Mouse (Mus musculus): ENCODE measurements around the gene Scnn1a.

DNA sequence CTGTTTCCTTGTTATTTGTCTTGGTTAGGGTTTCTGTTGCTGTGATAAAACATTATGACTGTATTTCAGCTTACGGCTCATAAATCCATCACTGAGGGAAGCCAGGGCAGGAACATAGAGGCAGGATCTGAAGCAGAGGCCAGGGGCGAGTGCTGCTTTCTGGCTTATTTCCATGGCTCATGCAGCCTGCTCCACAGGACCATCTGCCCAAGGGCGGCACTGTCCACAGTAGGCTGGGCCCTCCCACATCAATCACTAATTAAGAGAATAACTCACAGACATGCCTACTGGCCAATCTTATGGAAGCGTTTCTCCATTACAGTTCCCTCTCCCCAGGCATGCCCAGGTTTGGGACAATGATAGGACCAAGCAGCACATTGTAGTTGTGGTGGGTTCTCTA lies 17.2 kb upstream of the Scnn1a start:
- TF ChIP-seq POLR2A (IDR thresholded peaks at IDR 0.05; ENCODE audit: borderline replicate concordance, control insufficient read depth, low read depth, low read length): no peak
- no peak for TF ChIP-seq CTCF (IDR thresholded peaks at IDR 0.05; ENCODE audit: control insufficient read depth, insufficient read depth, low read length)

All from bone marrow, adult 2 months (tissue).